Mouse (Mus musculus) liver, postnatal 0 days (tissue): Measurements from ENCODE around the gene Lsmem1. TPM values are rescaled to one million over a fixed set of nuclear protein-coding genes. Genes with fewer than 3 reads are reported as not detected.

Source experiments
- ATAC-seq: fragments of 200-750 bp; cut with Nextera tagmentation; 2 replicates; pipeline ENCODE4 v1.8.0; 2017; ENCODE audit warnings: mild to moderate bottlenecking, moderate library complexity
- DNase-seq: peaks from one replicate; pipeline ENCODE4 v3.0.0-alpha.2; 2016
- H3K27ac ChIP-seq: fragments of 300-500 bp; sonication (generic); 2 replicates; pipeline ENCODE4 v1.5.1; 2014; ENCODE audit warnings: antibody characterized with exemption, moderate library complexity, mild to moderate bottlenecking, low read depth
- H3K27me3 ChIP-seq: fragments of 300-500 bp; sonication (generic); 2 replicates; pipeline ENCODE4 v1.6.1; 2014; ENCODE audit warnings: low read length, control low read depth, mixed read lengths; ENCODE audit not compliant: insufficient read depth
- H3K36me3 ChIP-seq: fragments of 300-500 bp; sonication (generic); replicated peaks from 2 replicates; pipeline ENCODE4 v1.6.1; 2014; ENCODE audit warnings: mild to moderate bottlenecking, control low read depth, low read length, moderate library complexity, mixed read lengths; ENCODE audit not compliant: insufficient read depth
- H3K4me1 ChIP-seq: fragments of 300-500 bp; sonication (generic); 2 replicates; pipeline ENCODE4 v1.6.1; 2014; ENCODE audit warnings: antibody characterized with exemption, mild to moderate bottlenecking, control low read depth; ENCODE audit not compliant: insufficient read depth
- H3K4me2 ChIP-seq: fragments of 300-500 bp; sonication (generic); 2 replicates; pipeline ENCODE4 v1.6.1; 2014; ENCODE audit warnings: low read depth, mild to moderate bottlenecking, low read length, moderate library complexity, mixed read lengths
- H3K4me3 ChIP-seq: fragments of 300-500 bp; sonication (generic); 2 replicates; pipeline ENCODE4 v1.5.1; 2014; ENCODE audit warnings: low read depth, low read length
- H3K9ac ChIP-seq: fragments of 300-500 bp; sonication (generic); replicated peaks from 2 replicates; pipeline ENCODE4 v1.6.1; 2014; ENCODE audit warnings: mild to moderate bottlenecking, moderate library complexity
- H3K9me3 ChIP-seq: fragments of 300-500 bp; sonication (generic); 2 replicates; pipeline ENCODE4 v1.6.1; 2016; ENCODE audit warnings: mild to moderate bottlenecking, control low read depth, low read length, mixed read lengths
- CTCF ChIP-seq: sonication (generic); IDR thresholded peaks from 2 replicates; pipeline ENCODE4 v1.5.1; 2016; ENCODE audit warnings: antibody characterized with exemption, low read depth
- EP300 ChIP-seq: IDR thresholded peaks from 2 replicates; pipeline ENCODE4 v1.6.1; 2016; ENCODE audit warnings: antibody characterized with exemption, low read depth, mild to moderate bottlenecking
- WGBS: fragments of 180-500 bp; shearing (Covaris S2); extraction: QIAGEN DNeasy Blood & Tissue Kit; methylation state at CpG from one replicate; pipeline ENCODE4 v1.1.7; 2014; ENCODE audit not compliant: insufficient replicate concordance; 5-methylcytosine and 5-hydroxymethylcytosine counted together
- polyA plus RNA-seq: library from polyadenylated mRNA; unstranded; fragments of >200 nt; fragmentation: Nextera tagmentation; extraction: Ambion mirVana; gene quantifications from 2 replicates; pipeline ENCODE4 v1.2.1, GENCODE M21; 2015

Gene Lsmem1
- 0.24 TPM in 1 of 2 replicates, not detected in the other for polyA plus RNA-seq

DNA sequence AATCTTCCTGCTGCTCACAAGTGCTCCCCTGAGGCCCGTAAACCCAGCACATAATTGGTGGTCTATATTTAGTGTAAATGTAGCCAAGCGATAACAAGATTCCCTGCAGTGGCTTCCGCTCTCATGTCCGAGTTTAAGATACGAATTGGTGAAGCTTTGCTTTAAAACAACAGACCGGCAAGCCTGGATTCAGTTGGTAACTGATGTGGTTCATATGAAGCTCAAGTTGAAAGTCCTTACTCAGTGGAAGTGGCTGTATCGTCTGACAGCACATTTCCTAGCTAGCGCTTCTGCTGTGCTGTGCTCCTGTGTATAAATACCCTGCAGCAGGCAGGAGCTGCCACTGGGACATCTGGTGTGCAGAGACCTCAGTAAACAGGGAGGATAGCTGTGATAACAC is at the start of gene Lsmem1:
TSS of gene Lsmem1 (minus strand) at position 189 of the 400 bp plus-strand sequence.
- peaks cover 26% of the 10 kb centered on the region for H3K36me3 ChIP-seq
- peak within 1 kb of the TSS; percentile 22; the same call in 1 of the 2 replicates for H3K4me2 ChIP-seq
- ATAC-seq: peak; percentile 49; the same call in 1 of the 2 replicates
- H3K27me3 ChIP-seq: no peaks in the 10 kb centered on the region
- no peak within 1 kb of the TSS for H3K4me3 ChIP-seq
- H3K27ac ChIP-seq: no peak within 1 kb of the TSS
- no peaks in the 10 kb centered on the region for H3K4me1 ChIP-seq
- no peak for DNase-seq
- no peak for TF ChIP-seq CTCF
- TF ChIP-seq EP300: no peak
- no peaks in the 10 kb centered on the region for H3K9me3 ChIP-seq
- no peak within 1 kb of the TSS for H3K9ac ChIP-seq
- WGBS: 72% methylated on average over 8 of the region's 8 CpGs

DNA sequence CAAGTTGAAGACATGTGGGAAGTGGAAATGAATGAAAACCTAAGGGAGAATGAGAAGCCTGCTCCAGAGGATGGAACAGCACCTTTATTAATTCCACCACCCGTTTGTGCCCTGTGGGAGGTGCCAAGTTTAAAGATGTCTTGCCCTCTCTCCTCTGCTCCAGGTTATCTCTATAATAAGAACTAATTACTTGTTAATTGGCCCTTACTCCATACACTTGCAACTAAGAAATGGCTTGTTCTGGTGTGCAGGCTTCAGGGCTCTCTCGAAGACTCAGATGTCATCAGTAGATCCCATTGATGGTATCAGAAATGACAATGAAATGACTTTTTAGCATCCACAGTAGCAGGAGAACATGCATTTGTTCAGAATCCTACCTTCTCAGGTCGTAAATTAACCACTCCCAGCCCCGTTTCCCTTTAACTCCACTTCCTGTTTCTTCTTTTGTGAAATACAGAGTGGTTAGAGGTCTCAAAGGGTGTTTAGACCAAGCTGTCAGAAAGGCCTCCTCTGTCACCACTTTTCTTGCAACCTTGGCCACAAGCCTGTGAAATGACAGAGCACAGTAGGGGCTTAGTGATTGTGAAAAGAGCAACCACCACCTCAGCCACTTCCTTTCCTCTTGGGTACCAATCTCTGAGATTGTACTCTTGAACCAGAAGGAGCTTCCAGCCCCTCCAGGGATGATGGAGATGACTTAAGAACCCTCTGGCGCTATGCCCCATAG is 49.3 kb upstream of the Lsmem1 start, which contains the start of gene Ifrd1:
TSS of gene Ifrd1 (minus strand) at position 51 of the 727 bp plus-strand sequence.
- Histone ChIP-seq H3K9me3 (no peaks in the 10 kb centered on the region), H3K27me3 (no peaks in the 10 kb centered on the region), H3K27ac (peak within 1 kb of the TSS; percentile 51; the same call in 1 of the 2 replicates), H3K4me2 (peak within 1 kb of the TSS; percentile 38; the same call in 1 of the 2 replicates), H3K9ac (no peak within 1 kb of the TSS), H3K36me3 (no peaks in the 10 kb centered on the region), H3K4me1 (peaks cover 19% of the 10 kb centered on the region), H3K4me3 (no peak within 1 kb of the TSS)
- DNase-seq (peak; percentile 34), ATAC-seq (peak; percentile 30; the same call in 1 of the 2 replicates)
- 44% methylated on average over 5 of the region's 5 CpGs for WGBS
- TF ChIP-seq EP300: no peak
- no peak for TF ChIP-seq CTCF

GRCm38 (mm10) chr12:40247976-40248375 is 48.7 kb upstream of the Lsmem1 start:
- no peaks in the 10 kb centered on the region for H3K27me3 ChIP-seq
- H3K27ac ChIP-seq: peak overlapping the region; percentile 51; the same call in 1 of the 2 replicates
- ATAC-seq (peak; percentile 79), DNase-seq (peak; percentile 25)
- no peaks in the 10 kb centered on the region for H3K9me3 ChIP-seq
- H3K4me2 ChIP-seq: peak overlapping the region; percentile 38; the same call in 1 of the 2 replicates
- H3K9ac ChIP-seq: no peak overlapping the region
- H3K36me3 ChIP-seq: no peaks in the 10 kb centered on the region
- no peak overlapping the region for H3K4me3 ChIP-seq
- TF ChIP-seq EP300: no peak
- 62% methylated on average over 6 of the region's 6 CpGs for WGBS
- peaks cover 18% of the 10 kb centered on the region for H3K4me1 ChIP-seq

DNA sequence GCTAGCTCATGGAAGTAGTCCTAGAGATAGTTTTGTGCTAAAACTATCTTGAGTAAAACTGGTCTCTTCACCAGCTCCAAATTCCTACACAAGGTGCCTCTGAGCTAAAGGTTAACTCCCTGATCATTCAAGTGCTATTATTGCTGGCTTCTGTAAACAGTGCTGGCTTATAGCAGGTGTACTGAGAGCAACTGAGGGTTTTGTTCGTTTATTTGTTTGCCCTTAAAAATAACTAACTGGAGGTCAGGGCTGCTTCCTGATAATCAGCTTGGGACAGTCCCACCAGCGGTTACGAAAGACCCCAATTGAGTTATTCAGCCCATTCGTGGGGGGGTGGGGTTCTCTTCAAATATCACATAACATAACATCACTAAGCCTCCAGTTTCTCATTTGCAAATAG is 48.1 kb upstream of the Lsmem1 start:
- Histone ChIP-seq H3K36me3 (no peaks in the 10 kb centered on the region), H3K27me3 (no peaks in the 10 kb centered on the region), H3K4me3 (no peak overlapping the region), H3K4me1 (peaks cover 17% of the 10 kb centered on the region), H3K9ac (no peak overlapping the region), H3K4me2 (peak overlapping the region; percentile 38; the same call in 1 of the 2 replicates), H3K9me3 (no peaks in the 10 kb centered on the region), H3K27ac (no peak overlapping the region)
- 48% methylated on average over 4 of the region's 4 CpGs for WGBS
- DNase-seq (no peak), ATAC-seq (peak; percentile 35; the same call in 1 of the 2 replicates)
- TF ChIP-seq EP300: no peak
- no peak for TF ChIP-seq CTCF

- no peaks in the 10 kb centered on the region for H3K36me3 ChIP-seq
- TF ChIP-seq EP300 (no peak), CTCF (no peak)
- ATAC-seq (no peak), DNase-seq (no peak)
- no peak overlapping the region for H3K27ac ChIP-seq
- no peak overlapping the region for H3K4me3 ChIP-seq
- H3K27me3 ChIP-seq: no peaks in the 10 kb centered on the region
- H3K4me1 ChIP-seq: peaks cover 17% of the 10 kb centered on the region
- H3K9me3 ChIP-seq: no peaks in the 10 kb centered on the region
- H3K9ac ChIP-seq: no peak overlapping the region
- no peak overlapping the region for H3K4me2 ChIP-seq
- whole genome bisulfite sequencing: 70% methylated on average over 7 of the region's 7 CpGs
Measured at GRCm38 (mm10) chr12:40245434-40245970, 46.2 kb upstream of the Lsmem1 start.

- DNase-seq (no peak), ATAC-seq (no peak)
- no peaks in the 10 kb centered on the region for H3K9me3 ChIP-seq
- H3K9ac ChIP-seq: no peak overlapping the region
- no peaks in the 10 kb centered on the region for H3K27me3 ChIP-seq
- peaks cover 17% of the 10 kb centered on the region for H3K4me1 ChIP-seq
- H3K27ac ChIP-seq: no peak overlapping the region
- H3K4me3 ChIP-seq: no peak overlapping the region
- WGBS: 86% methylated on average over 5 of the region's 5 CpGs
- TF ChIP-seq EP300: no peak
- no peak for TF ChIP-seq CTCF
- no peaks in the 10 kb centered on the region for H3K36me3 ChIP-seq
- no peak overlapping the region for H3K4me2 ChIP-seq
Measured at GRCm38 (mm10) chr12:40244926-40245325, 45.6 kb upstream of the Lsmem1 start.
